Mouse (Mus musculus): Measurements from ENCODE around the gene Kif5c. TPM values are rescaled to one million over a fixed set of nuclear protein-coding genes. Genes with fewer than 3 reads are reported as not detected.

Gene Kif5c
- polyA plus RNA-seq, 1 experiment, result 3.4 TPM

DNA sequence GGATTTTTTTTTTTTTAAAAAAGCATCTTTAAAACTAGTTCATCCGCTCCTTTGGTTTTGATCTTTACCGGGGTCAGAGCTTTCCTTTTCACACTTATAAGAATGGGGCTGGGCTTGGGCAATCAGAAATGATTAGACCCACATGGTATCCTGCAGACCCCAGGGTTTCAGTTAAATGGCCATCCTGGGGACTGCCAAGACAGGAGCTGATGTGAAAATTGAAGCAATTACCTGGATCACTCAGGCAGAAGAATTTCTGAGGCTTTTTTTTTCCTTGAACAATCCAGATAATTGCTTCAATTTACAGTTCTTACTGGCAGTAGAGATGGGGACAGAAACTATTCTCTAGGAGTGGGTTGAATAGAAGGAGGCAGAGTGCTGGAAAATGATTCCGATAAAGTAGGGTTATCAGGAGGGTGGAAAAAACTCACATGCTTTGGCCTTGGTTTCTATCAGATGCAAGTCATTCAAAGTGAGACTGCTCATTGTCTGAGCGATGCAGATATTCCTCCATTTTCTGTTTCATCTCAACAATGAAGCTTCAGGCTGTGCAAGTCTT lies 16.2 kb upstream of the Kif5c start:
- H3K27me3 ChIP-seq (ENCODE audit: control insufficient read depth, insufficient read depth, insufficient read length), result no peaks in the 10 kb centered on the region
- H3ac ChIP-seq (ENCODE audit: control insufficient read depth, insufficient read length, low read depth), result no peak overlapping the region
- H3K4me3 ChIP-seq (ENCODE audit: insufficient read depth, poor library complexity, severe bottlenecking), result no peak overlapping the region
- no peaks in the 10 kb centered on the region for H3K79me2 ChIP-seq (ENCODE audit: control insufficient read depth, insufficient read depth)
- no peaks in the 10 kb centered on the region for H3K36me3 ChIP-seq (ENCODE audit: control insufficient read depth, insufficient read depth)
- H3K79me3 ChIP-seq (ENCODE audit: low read depth), result no peaks in the 10 kb centered on the region
- no peak for TF ChIP-seq MYOD1 (IDR thresholded peaks at IDR 0.05; ENCODE audit: control insufficient read depth, insufficient read length, low read depth)
- no peak for TF ChIP-seq MAX (IDR thresholded peaks at IDR 0.05)
- no peak for TF ChIP-seq CEBPB (IDR thresholded peaks at IDR 0.05; ENCODE audit: low read depth)
- TF ChIP-seq MYOG (IDR thresholded peaks at IDR 0.05; ENCODE audit: control insufficient read depth, extremely low read depth, insufficient read length), result no peak
- TF ChIP-seq FOSL1 (IDR thresholded peaks at IDR 0.05; ENCODE audit: insufficient read depth, low read length, poor library complexity, severe bottlenecking), result no peak
- no peak for TF ChIP-seq CTCF (IDR thresholded peaks at IDR 0.05; ENCODE audit: control insufficient read depth, insufficient read depth, insufficient read length)
- TF ChIP-seq USF1 (IDR thresholded peaks at IDR 0.05; ENCODE audit: low read depth), result no peak

- H3K79me3 ChIP-seq (ENCODE audit: low read depth), result no peaks in the 10 kb centered on the region
- peak; percentile 63 for TF ChIP-seq FOSL1 (IDR thresholded peaks at IDR 0.05; ENCODE audit: insufficient read depth, low read length, poor library complexity, severe bottlenecking)
- no peak for TF ChIP-seq MAX (IDR thresholded peaks at IDR 0.05)
- no peaks in the 10 kb centered on the region for H3K36me3 ChIP-seq (ENCODE audit: control insufficient read depth, insufficient read depth)
Measured at GRCm38 (mm10) chr2:49609611-49610010, 9.5 kb upstream of the Kif5c start.

DNA sequence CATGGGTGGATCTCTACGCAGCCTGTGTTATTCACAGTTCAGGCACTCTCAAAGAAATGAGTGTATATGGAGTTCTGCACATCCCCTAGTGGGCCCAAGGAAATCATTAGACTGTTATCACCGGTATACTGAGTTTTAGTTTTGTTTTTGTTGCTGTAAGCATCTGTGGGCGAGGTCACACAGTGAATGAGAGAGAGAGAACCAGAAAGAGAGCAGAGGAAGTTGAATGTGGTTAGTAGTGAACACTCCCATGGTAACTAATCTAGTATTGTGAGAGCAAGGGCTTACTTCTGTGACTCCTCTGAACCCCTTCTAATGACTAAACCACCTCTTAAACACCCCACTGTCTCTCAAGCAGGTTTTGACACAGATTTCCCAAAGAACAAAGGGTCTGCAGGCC lies 2.3 kb upstream of the Kif5c start:
- Histone ChIP-seq H3K27me3 (ENCODE audit: control insufficient read depth, insufficient read depth, insufficient read length) (no peaks in the 10 kb centered on the region), H3ac (ENCODE audit: control insufficient read depth, insufficient read length, low read depth) (no peak overlapping the region), H3K79me3 (ENCODE audit: low read depth) (no peaks in the 10 kb centered on the region), H3K4me3 (ENCODE audit: insufficient read depth, poor library complexity, severe bottlenecking) (no peak overlapping the region), H3K79me2 (ENCODE audit: control insufficient read depth, insufficient read depth) (no peaks in the 10 kb centered on the region), H3K36me3 (ENCODE audit: control insufficient read depth, insufficient read depth) (no peaks in the 10 kb centered on the region)
- TF ChIP-seq FOSL1 (IDR thresholded peaks at IDR 0.05; ENCODE audit: insufficient read depth, low read length, poor library complexity, severe bottlenecking) (no peak), MYOD1 (IDR thresholded peaks at IDR 0.05; ENCODE audit: control insufficient read depth, insufficient read length, low read depth) (no peak), CTCF (IDR thresholded peaks at IDR 0.05; ENCODE audit: control insufficient read depth, insufficient read depth, insufficient read length) (no peak), USF1 (IDR thresholded peaks at IDR 0.05; ENCODE audit: low read depth) (no peak), MYOG (IDR thresholded peaks at IDR 0.05; ENCODE audit: control insufficient read depth, extremely low read depth, insufficient read length) (no peak), MAX (IDR thresholded peaks at IDR 0.05) (no peak), CEBPB (IDR thresholded peaks at IDR 0.05; ENCODE audit: low read depth) (no peak)

More at GRCm38 (mm10) chr2:49609611-49610010, 9.5 kb upstream of the Kif5c start:
- Histone ChIP-seq H3K79me2 (ENCODE audit: control insufficient read depth, insufficient read depth) (no peaks in the 10 kb centered on the region), H3ac (ENCODE audit: control insufficient read depth, insufficient read length, low read depth) (no peak overlapping the region), H3K27me3 (ENCODE audit: control insufficient read depth, insufficient read depth, insufficient read length) (no peaks in the 10 kb centered on the region), H3K4me3 (ENCODE audit: insufficient read depth, poor library complexity, severe bottlenecking) (no peak overlapping the region)

DNA sequence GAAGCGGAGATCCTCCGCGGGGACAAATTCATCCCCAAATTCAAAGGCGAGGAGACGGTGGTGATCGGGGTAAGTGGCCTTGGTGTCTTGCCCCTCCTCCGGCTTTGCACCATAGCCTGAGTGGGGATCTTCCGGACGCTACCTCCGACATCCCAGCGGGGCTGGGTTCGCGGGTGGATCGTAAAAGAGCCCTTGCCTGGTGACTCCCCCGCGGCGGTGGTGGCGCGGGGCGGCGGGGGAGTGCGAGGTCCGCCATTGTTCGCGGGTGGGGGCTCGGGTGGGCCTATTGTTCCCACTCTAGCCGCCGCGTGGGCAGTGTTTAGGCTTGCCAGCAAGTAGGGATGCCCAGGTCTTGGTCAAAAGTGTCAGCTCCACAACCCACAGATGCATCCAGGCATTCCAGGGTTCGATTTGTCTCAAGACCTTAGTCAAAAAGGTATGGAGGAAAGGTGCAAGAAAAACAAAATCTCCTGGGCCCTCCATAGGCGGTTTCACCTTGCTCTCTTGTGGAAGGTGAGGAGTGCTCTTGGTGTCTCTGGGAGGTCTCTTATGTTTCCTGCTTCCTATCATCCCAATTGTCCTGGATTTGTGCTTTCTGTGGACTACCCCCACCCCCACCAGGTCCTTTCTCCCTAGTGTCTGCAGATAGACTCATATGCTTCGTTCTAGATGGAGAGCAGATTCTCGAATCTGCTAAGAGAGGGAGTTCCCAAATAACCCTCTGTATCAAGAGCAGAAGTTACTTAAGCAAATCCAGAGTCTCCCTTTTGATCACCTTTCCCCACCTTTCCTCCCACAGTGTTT lies 823 bp downstream of the Kif5c start:
- peak overlapping the region; percentile 34 for H3K4me3 ChIP-seq (ENCODE audit: insufficient read depth, poor library complexity, severe bottlenecking)
- no peaks in the 10 kb centered on the region for H3K79me3 ChIP-seq (ENCODE audit: low read depth)
- no peaks in the 10 kb centered on the region for H3K36me3 ChIP-seq (ENCODE audit: control insufficient read depth, insufficient read depth)
- peak overlapping the region; percentile 63 for H3ac ChIP-seq (ENCODE audit: control insufficient read depth, insufficient read length, low read depth)
- no peaks in the 10 kb centered on the region for H3K79me2 ChIP-seq (ENCODE audit: control insufficient read depth, insufficient read depth)
- H3K27me3 ChIP-seq (ENCODE audit: control insufficient read depth, insufficient read depth, insufficient read length), result no peaks in the 10 kb centered on the region
- TF ChIP-seq CTCF (IDR thresholded peaks at IDR 0.05; ENCODE audit: control insufficient read depth, insufficient read depth, insufficient read length) (no peak), MYOG (IDR thresholded peaks at IDR 0.05; ENCODE audit: control insufficient read depth, extremely low read depth, insufficient read length) (no peak), MAX (IDR thresholded peaks at IDR 0.05) (no peak), FOSL1 (IDR thresholded peaks at IDR 0.05; ENCODE audit: insufficient read depth, low read length, poor library complexity, severe bottlenecking) (no peak), MYOD1 (IDR thresholded peaks at IDR 0.05; ENCODE audit: control insufficient read depth, insufficient read length, low read depth) (no peak), CEBPB (IDR thresholded peaks at IDR 0.05; ENCODE audit: low read depth) (no peak), USF1 (IDR thresholded peaks at IDR 0.05; ENCODE audit: low read depth) (no peak)

- H3K27me3 ChIP-seq (ENCODE audit: control insufficient read depth, insufficient read depth, insufficient read length), result no peaks in the 10 kb centered on the region
- no peaks in the 10 kb centered on the region for H3K79me3 ChIP-seq (ENCODE audit: low read depth)
- no peak overlapping the region for H3K4me3 ChIP-seq (ENCODE audit: insufficient read depth, poor library complexity, severe bottlenecking)
- no peak overlapping the region for H3ac ChIP-seq (ENCODE audit: control insufficient read depth, insufficient read length, low read depth)
- no peaks in the 10 kb centered on the region for H3K36me3 ChIP-seq (ENCODE audit: control insufficient read depth, insufficient read depth)
- H3K79me2 ChIP-seq (ENCODE audit: control insufficient read depth, insufficient read depth), result no peaks in the 10 kb centered on the region
- no peak for TF ChIP-seq MYOG (IDR thresholded peaks at IDR 0.05; ENCODE audit: control insufficient read depth, extremely low read depth, insufficient read length)
- no peak for TF ChIP-seq FOSL1 (IDR thresholded peaks at IDR 0.05; ENCODE audit: insufficient read depth, low read length, poor library complexity, severe bottlenecking)
- no peak for TF ChIP-seq CTCF (IDR thresholded peaks at IDR 0.05; ENCODE audit: control insufficient read depth, insufficient read depth, insufficient read length)
- TF ChIP-seq CEBPB (IDR thresholded peaks at IDR 0.05; ENCODE audit: low read depth), result no peak
- no peak for TF ChIP-seq MYOD1 (IDR thresholded peaks at IDR 0.05; ENCODE audit: control insufficient read depth, insufficient read length, low read depth)
Measured at GRCm38 (mm10) chr2:49620626-49621117, 1.6 kb downstream of the Kif5c start.

Data from C2C12 (cell line).